Mouse (Mus musculus) spleen, postnatal 36 days (tissue): ENCODE data around the gene Snrpf.
A peak's percentile ranks its signal among the peaks of the same experiment; 100 is the strongest.

Source experiments
- DNase-seq, 2 experiments: peaks; one replicate each; pipeline ENCODE4 v3.0.0; 2022; ENCODE audit warnings: low spot score in 2 of 2, mixed read lengths in 1 of 2

Gene Snrpf

GRCm38 (mm10) chr10:93589281-93589848 is at the start of gene Snrpf:
Gene Snrpf (minus strand): TSS chr10:93589706.
- DNase-seq: peak; percentile 86 to 89

GRCm38 (mm10) chr10:93635941-93636340 is 46.4 kb upstream of the Snrpf start:
- no peak for DNase-seq

- DNase-seq: no peak
Observed at GRCm38 (mm10) chr10:93633971-93634370, 44.5 kb upstream of the Snrpf start.

GRCm38 (mm10) chr10:93633563-93633962 is 44.1 kb upstream of the Snrpf start:
- no peak for DNase-seq

- no peak for DNase-seq
Observed at GRCm38 (mm10) chr10:93632086-93632485, 42.6 kb upstream of the Snrpf start.

- DNase-seq: no peak
Observed at GRCm38 (mm10) chr10:93630310-93630709, 40.8 kb upstream of the Snrpf start.

- no peak for DNase-seq
Observed at GRCm38 (mm10) chr10:93624151-93624550, 34.6 kb upstream of the Snrpf start.

- DNase-seq: no peak
Observed at GRCm38 (mm10) chr10:93623725-93624124, 34.2 kb upstream of the Snrpf start.

- DNase-seq: no peak
Observed at GRCm38 (mm10) chr10:93620438-93621179, 31.1 kb upstream of the Snrpf start.

- DNase-seq: no peak
Observed at GRCm38 (mm10) chr10:93614850-93615249, 25.3 kb upstream of the Snrpf start.

- no peak for DNase-seq
Observed at GRCm38 (mm10) chr10:93611419-93612007, 22.0 kb upstream of the Snrpf start.

GRCm38 (mm10) chr10:93610896-93611295 is 21.4 kb upstream of the Snrpf start:
- no peak for DNase-seq

- DNase-seq: no peak
Observed at GRCm38 (mm10) chr10:93609236-93609635, 19.7 kb upstream of the Snrpf start.

GRCm38 (mm10) chr10:93608051-93608450 is 18.5 kb upstream of the Snrpf start:
- no peak for DNase-seq

GRCm38 (mm10) chr10:93606326-93606725 is 16.8 kb upstream of the Snrpf start:
- no peak for DNase-seq

- no peak for DNase-seq
Observed at GRCm38 (mm10) chr10:93603256-93603655, 13.8 kb upstream of the Snrpf start.

- DNase-seq: no peak
Observed at GRCm38 (mm10) chr10:93602309-93602708, 12.8 kb upstream of the Snrpf start.

GRCm38 (mm10) chr10:93596641-93597040 is 7.1 kb upstream of the Snrpf start:
- no peak for DNase-seq

GRCm38 (mm10) chr10:93595831-93596230 is 6.3 kb upstream of the Snrpf start:
- DNase-seq: no peak

GRCm38 (mm10) chr10:93594022-93594482 is 4.5 kb upstream of the Snrpf start:
- peak; percentile 69 to 78 for DNase-seq

- DNase-seq: no peak
Observed at GRCm38 (mm10) chr10:93592456-93592855, 3.0 kb upstream of the Snrpf start.

- no peak for DNase-seq
Observed at GRCm38 (mm10) chr10:93588796-93589195, 710 bp downstream of the Snrpf start.
